Mouse (Mus musculus) stomach, embryonic 14.5 days (tissue): ENCODE results near the gene A230072I06Rik. TPM values are rescaled to one million over a fixed set of nuclear protein-coding genes. Genes with fewer than 3 reads are reported as not detected.

ENCODE experiments used
- ATAC-seq: fragments of 200-750 bp; cut with Nextera tagmentation; 2 replicates; pipeline ENCODE4 v1.8.0; 2017; ENCODE audit warnings: low read depth, moderate TSS enrichment; ENCODE audit not compliant: insufficient number of reproducible peaks, insufficient read depth, low FRiP score
- H3K27ac ChIP-seq: fragments of 300-500 bp; sonication (generic); 2 replicates; pipeline ENCODE4 v1.5.1; 2014; ENCODE audit warnings: mild to moderate bottlenecking, low read length, moderate library complexity, mixed read lengths
- H3K27me3 ChIP-seq: fragments of 300-500 bp; sonication (generic); 2 replicates; pipeline ENCODE4 v1.6.1; 2014; ENCODE audit warnings: low read length, control low read depth, mixed read lengths; ENCODE audit not compliant: control insufficient read depth, insufficient read depth
- H3K36me3 ChIP-seq: fragments of 300-500 bp; sonication (generic); 2 replicates; pipeline ENCODE4 v1.6.1; 2014; ENCODE audit warnings: mild to moderate bottlenecking, control low read depth, low read length, moderate library complexity, mixed read lengths; ENCODE audit not compliant: control insufficient read depth, insufficient read depth
- H3K4me1 ChIP-seq: fragments of 300-500 bp; sonication (generic); 2 replicates; pipeline ENCODE4 v1.6.1; 2014; ENCODE audit warnings: low read length, control low read depth, mixed read lengths; ENCODE audit not compliant: control insufficient read depth, insufficient read depth
- H3K4me2 ChIP-seq: fragments of 300-500 bp; sonication (generic); replicated peaks from 2 replicates; pipeline ENCODE4 v1.6.1; 2014; ENCODE audit warnings: low read depth, low read length, control low read depth
- H3K4me3 ChIP-seq: fragments of 300-500 bp; sonication (generic); 2 replicates; pipeline ENCODE4 v1.5.1; 2014; ENCODE audit warnings: low read depth, low read length, control low read depth
- H3K9ac ChIP-seq: fragments of 300-500 bp; sonication (generic); replicated peaks from 2 replicates; pipeline ENCODE4 v1.6.1; 2014; ENCODE audit warnings: low read depth, mild to moderate bottlenecking, control low read depth, low read length, moderate library complexity, mixed read lengths
- H3K9me3 ChIP-seq: fragments of 300-500 bp; sonication (generic); 2 replicates; pipeline ENCODE4 v1.6.1; 2016; ENCODE audit warnings: low read depth, low read length, control low read depth; ENCODE audit not compliant: control insufficient read depth
- WGBS: fragments of 180-500 bp; shearing (Covaris S2); extraction: QIAGEN DNeasy Blood & Tissue Kit; methylation state at CpG from one replicate; pipeline ENCODE4 v1.1.7; 2014; 5-methylcytosine and 5-hydroxymethylcytosine counted together
- polyA plus RNA-seq: library from polyadenylated mRNA; unstranded; fragments of >200 nt; fragmentation: Nextera tagmentation; extraction: Ambion mirVana; gene quantifications from 2 replicates; pipeline ENCODE4 v1.2.1, GENCODE M21; 2014

Gene A230072I06Rik
- polyA plus RNA-seq, 1 experiment from 2014 or later: not detected

- H3K4me2 ChIP-seq: no peak overlapping the region
- no peak for ATAC-seq
- no peaks in the 10 kb centered on the region for H3K4me1 ChIP-seq
- H3K27ac ChIP-seq: no peak overlapping the region
- no peak overlapping the region for H3K9ac ChIP-seq
- no peak overlapping the region for H3K4me3 ChIP-seq
- H3K9me3 ChIP-seq: no peaks in the 10 kb centered on the region
- 44% methylated on average over 5 of the region's 5 CpGs for WGBS
- H3K27me3 ChIP-seq: no peaks in the 10 kb centered on the region
- H3K36me3 ChIP-seq: no peaks in the 10 kb centered on the region
Observed at GRCm38 (mm10) chr8:12267863-12268262, 10.8 kb upstream of the A230072I06Rik start.

- ATAC-seq: no peak
Observed at GRCm38 (mm10) chr8:12268306-12268829, 10.3 kb upstream of the A230072I06Rik start.

GRCm38 (mm10) chr8:12279482-12280192 is 1.0 kb downstream of the A230072I06Rik start:
- Histone ChIP-seq H3K27ac (peak overlapping the region; percentile 29; the same call in 1 of the 2 replicates), H3K36me3 (no peaks in the 10 kb centered on the region), H3K9me3 (no peaks in the 10 kb centered on the region), H3K4me3 (no peak overlapping the region), H3K9ac (no peak overlapping the region), H3K27me3 (no peaks in the 10 kb centered on the region), H3K4me1 (peaks cover 12% of the 10 kb centered on the region; the same call in 1 of the 2 replicates), H3K4me2 (no peak overlapping the region)
- ATAC-seq: no peak
- WGBS: 46% methylated on average over 13 of the region's 13 CpGs

More at GRCm38 (mm10) chr8:12268306-12268829, 10.3 kb upstream of the A230072I06Rik start:
- Histone ChIP-seq H3K4me3 (no peak overlapping the region), H3K36me3 (no peaks in the 10 kb centered on the region), H3K4me2 (no peak overlapping the region), H3K9ac (no peak overlapping the region), H3K27ac (no peak overlapping the region), H3K4me1 (no peaks in the 10 kb centered on the region), H3K9me3 (no peaks in the 10 kb centered on the region), H3K27me3 (no peaks in the 10 kb centered on the region)
- WGBS: 53% methylated on average over 14 of the region's 14 CpGs

DNA sequence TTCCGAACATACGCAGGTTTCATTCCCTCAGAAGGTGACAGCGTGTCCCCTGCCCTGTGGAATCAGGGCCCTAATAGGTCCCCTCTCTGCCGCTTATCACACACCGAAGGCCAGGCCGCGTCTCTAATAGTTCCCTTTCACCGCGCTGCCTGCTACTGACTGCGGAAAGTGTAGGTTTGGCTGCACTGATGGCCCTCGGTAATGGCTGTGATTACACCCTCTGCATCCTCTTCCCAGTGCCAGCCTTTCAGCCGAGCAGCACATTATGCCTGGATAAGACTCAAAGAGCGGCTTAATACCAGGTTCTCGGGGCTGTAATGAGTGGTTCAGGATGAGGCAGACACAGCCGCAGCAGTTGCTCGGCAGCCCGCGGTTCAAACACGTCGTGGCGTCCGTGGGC is 3.5 kb downstream of the A230072I06Rik start:
- no peak overlapping the region for H3K4me2 ChIP-seq
- no peaks in the 10 kb centered on the region for H3K27me3 ChIP-seq
- no peak for ATAC-seq
- H3K4me1 ChIP-seq: peaks cover 12% of the 10 kb centered on the region; the same call in 1 of the 2 replicates
- H3K9me3 ChIP-seq: no peaks in the 10 kb centered on the region
- no peaks in the 10 kb centered on the region for H3K36me3 ChIP-seq
- no peak overlapping the region for H3K27ac ChIP-seq
- H3K9ac ChIP-seq: no peak overlapping the region
- H3K4me3 ChIP-seq: no peak overlapping the region
- 81% methylated on average over 22 of the region's 22 CpGs for WGBS

DNA sequence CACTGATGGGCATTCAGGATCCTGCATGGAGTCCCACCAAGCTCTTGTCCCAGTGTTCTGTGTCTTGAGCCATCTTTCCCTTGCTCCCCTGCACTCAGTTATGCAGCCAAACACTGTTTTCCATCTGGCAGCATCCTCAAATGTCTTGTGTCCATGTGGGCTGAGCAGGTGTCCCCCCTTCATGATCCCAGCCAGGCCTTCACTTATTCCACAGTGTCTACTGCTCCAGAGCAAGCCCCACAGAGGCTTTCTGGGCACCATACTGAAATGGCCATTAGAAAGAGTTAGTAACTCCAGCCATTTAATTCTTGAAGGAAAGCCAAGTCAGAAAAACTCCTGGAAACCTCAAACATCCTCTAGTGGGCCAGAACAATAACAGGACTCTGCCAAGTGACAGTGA is 11.9 kb downstream of the A230072I06Rik start:
- no peaks in the 10 kb centered on the region for H3K36me3 ChIP-seq
- H3K4me3 ChIP-seq: no peak overlapping the region
- no peaks in the 10 kb centered on the region for H3K4me1 ChIP-seq
- H3K4me2 ChIP-seq: no peak overlapping the region
- no peaks in the 10 kb centered on the region for H3K27me3 ChIP-seq
- no peaks in the 10 kb centered on the region for H3K9me3 ChIP-seq
- ATAC-seq: no peak
- H3K27ac ChIP-seq: no peak overlapping the region
- no peak overlapping the region for H3K9ac ChIP-seq

- no peaks in the 10 kb centered on the region for H3K4me1 ChIP-seq
- no peaks in the 10 kb centered on the region for H3K9me3 ChIP-seq
- no peaks in the 10 kb centered on the region for H3K36me3 ChIP-seq
- no peak overlapping the region for H3K4me2 ChIP-seq
- H3K27me3 ChIP-seq: no peaks in the 10 kb centered on the region
- no peak overlapping the region for H3K9ac ChIP-seq
- no peak for ATAC-seq
- H3K4me3 ChIP-seq: no peak overlapping the region
- no peak overlapping the region for H3K27ac ChIP-seq
- WGBS: 67% methylated on average over 10 of the region's 10 CpGs
Observed at GRCm38 (mm10) chr8:12298326-12298950, 19.8 kb downstream of the A230072I06Rik start.

- no peak for ATAC-seq
- Histone ChIP-seq H3K27me3 (no peaks in the 10 kb centered on the region), H3K36me3 (no peaks in the 10 kb centered on the region), H3K4me1 (no peaks in the 10 kb centered on the region), H3K4me3 (no peak overlapping the region), H3K4me2 (no peak overlapping the region), H3K27ac (no peak overlapping the region), H3K9ac (no peak overlapping the region), H3K9me3 (no peaks in the 10 kb centered on the region)
- WGBS: 79% methylated on average over 14 of the region's 14 CpGs
Observed at GRCm38 (mm10) chr8:12301998-12302397, 23.4 kb downstream of the A230072I06Rik start.

- no peak overlapping the region for H3K4me3 ChIP-seq
- 0 out of 2 replicates have a peak, but pooled peaks cover 4% of the 10 kb centered on the region for H3K4me1 ChIP-seq
- H3K9me3 ChIP-seq: no peaks in the 10 kb centered on the region
- no peak overlapping the region for H3K9ac ChIP-seq
- H3K4me2 ChIP-seq: no peak overlapping the region
- no peak for ATAC-seq
- 24% methylated on average over 16 of the region's 16 CpGs for WGBS
- no peak overlapping the region for H3K27ac ChIP-seq
- 0 out of 2 replicates have a peak, but pooled peaks cover 3% of the 10 kb centered on the region for H3K27me3 ChIP-seq
- H3K36me3 ChIP-seq: no peaks in the 10 kb centered on the region
Observed at GRCm38 (mm10) chr8:12312975-12313734, 34.5 kb downstream of the A230072I06Rik start.
